Mouse (Mus musculus) MEL (cell line): ENCODE measurements around the gene Smap2.

ENCODE experiments used
- GATA1 ChIP-seq: IDR thresholded peaks from 2 replicates; pipeline ENCODE4 v1.6.1; 2011; ENCODE audit warnings: low read depth, low read length, improper control_type of control experiment
- HCFC1 ChIP-seq: IDR thresholded peaks from 2 replicates; pipeline ENCODE4 v1.6.1; 2012; ENCODE audit warnings: low read depth, mild to moderate bottlenecking, inconsistent platforms, low read length, improper control_type of control experiment, moderate library complexity

DNA sequence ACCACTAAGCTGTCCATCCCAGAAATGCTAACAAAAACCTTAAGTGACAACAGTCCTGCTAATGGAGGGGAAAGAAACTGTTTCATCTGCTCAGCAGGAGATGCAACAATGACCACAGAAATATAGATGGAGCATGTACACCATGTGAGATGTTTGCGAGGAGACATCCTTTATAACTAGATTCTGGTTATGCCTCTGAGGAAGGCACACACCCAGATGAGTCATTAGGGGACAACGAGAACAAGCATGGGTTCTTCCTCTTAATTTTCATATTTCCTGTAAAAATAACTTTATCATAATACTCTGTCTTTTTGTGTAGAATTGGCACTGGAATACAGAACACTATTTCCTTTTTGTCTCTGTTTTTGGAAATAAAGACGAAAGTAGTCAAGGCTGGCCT is 38.8 kb downstream of the Smap2 start:
- TF ChIP-seq GATA1: peak; percentile 9; the same call in 1 of the 2 replicates
- TF ChIP-seq HCFC1: no peak
